Mouse (Mus musculus) limb, embryonic 14.5 days (tissue): ENCODE results near the gene Hoxd9. TPM values are rescaled to one million over a fixed set of nuclear protein-coding genes. Genes with fewer than 3 reads are reported as not detected.

Experiments used
- ATAC-seq: fragments of 200-750 bp; cut with Nextera tagmentation; 2 replicates; pipeline ENCODE4 v1.8.0; 2017; ENCODE audit warnings: low read depth, moderate number of reproducible peaks, moderate TSS enrichment; ENCODE audit not compliant: low FRiP score
- DNase-seq: peaks from one replicate; pipeline ENCODE4 v3.0.0-alpha.2; 2015; ENCODE audit warnings: low spot score
- H3K27ac ChIP-seq: fragments of 300-500 bp; sonication (generic); replicated peaks from 2 replicates; pipeline ENCODE4 v1.5.1; 2014; ENCODE audit warnings: low read depth, mild to moderate bottlenecking, low read length, moderate library complexity, mixed read lengths
- H3K27me3 ChIP-seq: fragments of 300-500 bp; sonication (generic); 2 replicates; pipeline ENCODE4 v1.6.1; 2014; ENCODE audit warnings: low read length, mixed read lengths; ENCODE audit not compliant: control insufficient read depth, insufficient read depth
- H3K36me3 ChIP-seq: fragments of 300-500 bp; sonication (generic); 2 replicates; pipeline ENCODE4 v1.6.1; 2014; ENCODE audit warnings: mild to moderate bottlenecking, low read length, moderate library complexity, mixed read lengths; ENCODE audit not compliant: control insufficient read depth, insufficient read depth
- H3K4me1 ChIP-seq: fragments of 300-500 bp; sonication (generic); 2 replicates; pipeline ENCODE4 v1.6.1; 2014; ENCODE audit warnings: antibody characterized with exemption, low read length, mixed read lengths; ENCODE audit not compliant: control insufficient read depth, insufficient read depth
- H3K4me2 ChIP-seq: fragments of 300-500 bp; sonication (generic); replicated peaks from 2 replicates; pipeline ENCODE4 v1.6.1; 2014; ENCODE audit warnings: low read depth, mild to moderate bottlenecking, low read length, moderate library complexity; ENCODE audit not compliant: severe bottlenecking
- H3K4me3 ChIP-seq: fragments of 300-500 bp; sonication (generic); replicated peaks from 2 replicates; pipeline ENCODE4 v1.5.1; 2014; ENCODE audit warnings: low read length
- H3K9ac ChIP-seq: fragments of 300-500 bp; sonication (generic); 2 replicates; pipeline ENCODE4 v1.6.1; 2014; ENCODE audit warnings: mild to moderate bottlenecking, low read depth, low read length, moderate library complexity; ENCODE audit not compliant: severe bottlenecking
- H3K9me3 ChIP-seq: fragments of 300-500 bp; sonication (generic); 2 replicates; pipeline ENCODE4 v1.6.1; 2016; ENCODE audit warnings: low read length; ENCODE audit not compliant: control insufficient read depth
- POLR2A ChIP-seq: fragments of 200-500 bp; IDR thresholded peaks from 2 replicates; pipeline ENCODE4 v1.8.0; 2012; ENCODE audit warnings: inconsistent platforms, mild to moderate bottlenecking, moderate library complexity, borderline replicate concordance; ENCODE audit not compliant: insufficient read depth, insufficient read length; ENCODE audit errors: extremely low read depth
- WGBS: fragments of 180-500 bp; shearing (Covaris S2); extraction: QIAGEN DNeasy Blood & Tissue Kit; methylation state at CpG from one replicate; pipeline ENCODE4 v1.1.7; 2014; 5-methylcytosine and 5-hydroxymethylcytosine counted together
- polyA plus RNA-seq, 2 experiments: library from polyadenylated mRNA; depleted of rRNA in 1 of 2; stranded (reverse) in 1 of 2; unstranded in 1 of 2; fragments of >200 nt; fragmentation: Nextera tagmentation in 1 of 2; extraction: Ambion mirVana in 1 of 2; gene quantifications; 2 replicates each; pipeline versions ENCODE4 v1.2.1 to v1.2.3; 2012 to 2014

Hoxd9 gene
- polyA plus RNA-seq, 2 experiments: 8.7 to 19.6 TPM

GRCm38 (mm10) chr2:74691995-74692807 is 5.3 kb upstream of the Hoxd9 start:
- peak overlapping the region; percentile 75 for H3K27ac ChIP-seq
- peak overlapping the region; percentile 91 for H3K9ac ChIP-seq
- H3K4me3 ChIP-seq: peak overlapping the region; percentile 74
- DNase-seq (no peak), ATAC-seq (peak; percentile 7; the same call in 1 of the 2 replicates)
- TF ChIP-seq POLR2A: no peak
- peaks cover 38% of the 10 kb centered on the region for H3K4me1 ChIP-seq
- no peaks in the 10 kb centered on the region for H3K9me3 ChIP-seq
- H3K36me3 ChIP-seq: peaks cover 27% of the 10 kb centered on the region
- H3K27me3 ChIP-seq: peaks cover 33% of the 10 kb centered on the region
- peak overlapping the region; percentile 96 for H3K4me2 ChIP-seq
- 4% methylated on average over 35 of the region's 35 CpGs for WGBS

- no peak for ATAC-seq
- Histone ChIP-seq H3K9ac (peak overlapping the region; percentile 91), H3K4me3 (peak overlapping the region; percentile 74), H3K4me2 (peak overlapping the region; percentile 96), H3K9me3 (no peaks in the 10 kb centered on the region), H3K27ac (peak overlapping the region; percentile 75), H3K27me3 (peaks cover 33% of the 10 kb centered on the region), H3K36me3 (peaks cover 20% of the 10 kb centered on the region), H3K4me1 (peaks cover 38% of the 10 kb centered on the region)
- no peak for TF ChIP-seq POLR2A
- 12% methylated on average over 20 of the region's 20 CpGs for WGBS
- DNase-seq: no peak
Measured at GRCm38 (mm10) chr2:74692808-74693431, 4.6 kb upstream of the Hoxd9 start.

- H3K27ac ChIP-seq: peak overlapping the region; percentile 69
- 18% methylated on average over 4 of the region's 4 CpGs for WGBS
- H3K36me3 ChIP-seq: peaks cover 20% of the 10 kb centered on the region
- no peaks in the 10 kb centered on the region for H3K9me3 ChIP-seq
- H3K27me3 ChIP-seq: peaks cover 33% of the 10 kb centered on the region
- H3K4me1 ChIP-seq: peaks cover 41% of the 10 kb centered on the region
- DNase-seq (no peak), ATAC-seq (no peak)
- H3K4me2 ChIP-seq: peak overlapping the region; percentile 96
- peak overlapping the region; percentile 74 for H3K4me3 ChIP-seq
- TF ChIP-seq POLR2A: no peak
- peak overlapping the region; percentile 91 for H3K9ac ChIP-seq
Measured at GRCm38 (mm10) chr2:74693432-74693827, 4.1 kb upstream of the Hoxd9 start.

GRCm38 (mm10) chr2:74694066-74694465 is 3.5 kb upstream of the Hoxd9 start:
- Histone ChIP-seq H3K4me1 (peaks cover 44% of the 10 kb centered on the region), H3K9ac (peak overlapping the region; percentile 91; the same call in 1 of the 2 replicates)

GRCm38 (mm10) chr2:74695383-74695782 is 2.1 kb upstream of the Hoxd9 start:
- H3K9ac ChIP-seq: peak overlapping the region; percentile 86
- H3K36me3 ChIP-seq: peaks cover 20% of the 10 kb centered on the region
- H3K4me3 ChIP-seq: peak overlapping the region; percentile 74; the same call in 1 of the 2 replicates
- no peaks in the 10 kb centered on the region for H3K9me3 ChIP-seq
- peak overlapping the region; percentile 96 for H3K4me2 ChIP-seq
- H3K27me3 ChIP-seq: peaks cover 48% of the 10 kb centered on the region
- TF ChIP-seq POLR2A: no peak
- WGBS: 11% methylated on average over 1 of the region's 1 CpGs
- peaks cover 46% of the 10 kb centered on the region for H3K4me1 ChIP-seq
- DNase-seq: no peak
- no peak for ATAC-seq
- peak overlapping the region; percentile 89; the same call in 1 of the 2 replicates for H3K27ac ChIP-seq

More at GRCm38 (mm10) chr2:74694066-74694465, 3.5 kb upstream of the Hoxd9 start:
- H3K4me2 ChIP-seq: peak overlapping the region; percentile 96
- DNase-seq (no peak), ATAC-seq (no peak)
- WGBS: 8% methylated on average over 16 of the region's 16 CpGs
- H3K27ac ChIP-seq: peak overlapping the region; percentile 69; the same call in 1 of the 2 replicates
- peaks cover 20% of the 10 kb centered on the region for H3K36me3 ChIP-seq
- TF ChIP-seq POLR2A: no peak
- peak overlapping the region; percentile 74 for H3K4me3 ChIP-seq
- H3K9me3 ChIP-seq: no peaks in the 10 kb centered on the region
- H3K27me3 ChIP-seq: peaks cover 35% of the 10 kb centered on the region
